Mouse (Mus musculus) heart, adult 11 months (tissue): ENCODE measurements around the gene Mctp2.
A peak's percentile ranks its signal among the peaks of the same experiment; 100 is the strongest.

Experiments used
- DNase-seq: peaks from one replicate; pipeline ENCODE4 v3.0.0; 2022

The Mctp2 gene

DNA sequence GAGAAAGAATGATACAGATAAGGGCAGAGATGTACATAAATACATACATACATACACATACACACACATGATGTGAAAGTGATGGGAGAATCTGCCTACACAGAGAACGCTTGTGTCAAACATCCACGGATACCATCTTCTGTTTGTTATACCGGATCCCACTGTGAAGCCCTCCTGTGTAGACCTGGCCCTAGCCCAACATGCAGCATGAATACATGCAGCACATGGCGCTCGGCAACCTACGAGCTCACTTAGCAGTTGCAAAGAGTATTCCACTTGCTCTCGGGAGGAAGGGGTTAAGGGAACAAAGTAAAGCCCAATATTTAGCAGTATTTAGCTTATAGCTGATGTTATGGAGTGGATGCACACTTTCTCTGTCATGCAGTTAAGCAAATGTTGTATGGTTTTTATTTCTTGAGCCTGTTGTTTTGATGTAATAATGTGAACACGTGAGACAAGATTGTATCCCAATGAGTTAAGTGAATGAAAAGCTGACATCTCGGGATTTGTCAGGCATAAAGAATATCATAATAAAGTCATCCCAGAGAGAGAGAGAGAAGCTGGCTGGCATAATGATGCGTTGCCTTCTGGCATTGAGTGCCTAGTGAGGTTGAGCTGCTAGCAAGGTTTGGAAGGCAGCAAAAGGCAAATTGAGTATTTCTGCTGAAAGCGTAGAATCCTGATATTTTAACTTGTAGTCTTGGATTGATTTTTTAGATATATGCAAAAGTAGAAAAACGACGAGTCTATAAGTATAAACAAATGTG, 234.8 kb downstream of the Mctp2 start:
- peak; percentile 30 for DNase-seq

DNA sequence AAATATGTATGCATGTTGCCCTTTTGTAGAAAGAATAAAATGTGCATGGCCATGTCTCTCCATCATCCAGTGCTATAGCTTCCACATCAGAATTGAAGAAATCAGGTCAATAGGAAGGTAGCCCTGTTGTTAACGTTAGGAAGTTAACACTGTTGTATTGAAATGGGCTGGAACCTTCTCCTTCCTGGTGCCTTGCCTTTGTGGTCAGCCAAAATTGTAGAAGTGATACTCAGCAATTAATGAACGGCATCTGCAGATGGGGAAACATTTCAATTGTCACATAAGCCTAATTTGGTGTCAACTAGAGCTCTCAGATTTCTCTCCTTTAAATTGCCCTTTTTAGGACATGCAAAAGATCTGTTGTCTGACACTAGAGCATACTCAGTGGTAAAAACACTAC, 238.0 kb downstream of the Mctp2 start:
- peak; percentile 29 for DNase-seq

DNA sequence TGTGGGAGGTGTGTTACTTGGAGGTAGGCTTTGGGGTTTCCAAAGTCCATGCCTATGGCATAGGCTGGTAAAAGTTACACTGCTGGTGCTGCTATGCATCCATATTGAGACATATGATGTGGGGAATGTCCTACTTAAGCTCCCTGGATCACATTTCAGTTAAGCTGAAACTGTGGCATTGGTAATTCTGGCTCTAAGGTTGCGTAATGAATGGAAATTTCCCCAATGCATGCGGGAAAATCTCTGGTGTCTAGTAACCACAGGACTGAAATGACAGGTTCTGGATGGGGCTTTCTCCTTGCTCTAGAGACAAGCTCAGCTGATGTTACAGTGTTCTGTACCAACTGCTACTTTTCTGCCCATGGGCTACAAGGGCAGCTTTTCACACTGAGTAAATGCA, 240.1 kb downstream of the Mctp2 start:
- peak; percentile 25 for DNase-seq

DNA sequence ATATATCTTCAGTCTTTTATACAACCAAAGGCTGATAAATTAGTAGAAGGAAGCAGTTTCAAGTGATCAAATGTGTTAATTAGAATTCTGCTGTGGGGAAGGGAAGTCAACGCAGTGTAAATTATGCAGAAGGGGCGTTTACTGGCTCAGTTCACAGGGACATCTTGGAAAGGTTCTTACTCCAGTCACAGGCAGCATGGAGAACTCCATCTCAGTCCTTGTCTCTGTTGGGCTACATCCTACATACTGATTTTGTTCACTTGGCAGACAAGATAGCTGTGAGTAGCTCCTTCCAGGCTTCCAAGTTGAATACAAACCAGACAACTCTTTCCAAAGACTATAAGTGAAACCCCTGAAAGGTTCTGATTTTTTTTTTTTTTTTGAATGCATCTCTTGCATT, 254.6 kb downstream of the Mctp2 start:
- no peak for DNase-seq

DNA sequence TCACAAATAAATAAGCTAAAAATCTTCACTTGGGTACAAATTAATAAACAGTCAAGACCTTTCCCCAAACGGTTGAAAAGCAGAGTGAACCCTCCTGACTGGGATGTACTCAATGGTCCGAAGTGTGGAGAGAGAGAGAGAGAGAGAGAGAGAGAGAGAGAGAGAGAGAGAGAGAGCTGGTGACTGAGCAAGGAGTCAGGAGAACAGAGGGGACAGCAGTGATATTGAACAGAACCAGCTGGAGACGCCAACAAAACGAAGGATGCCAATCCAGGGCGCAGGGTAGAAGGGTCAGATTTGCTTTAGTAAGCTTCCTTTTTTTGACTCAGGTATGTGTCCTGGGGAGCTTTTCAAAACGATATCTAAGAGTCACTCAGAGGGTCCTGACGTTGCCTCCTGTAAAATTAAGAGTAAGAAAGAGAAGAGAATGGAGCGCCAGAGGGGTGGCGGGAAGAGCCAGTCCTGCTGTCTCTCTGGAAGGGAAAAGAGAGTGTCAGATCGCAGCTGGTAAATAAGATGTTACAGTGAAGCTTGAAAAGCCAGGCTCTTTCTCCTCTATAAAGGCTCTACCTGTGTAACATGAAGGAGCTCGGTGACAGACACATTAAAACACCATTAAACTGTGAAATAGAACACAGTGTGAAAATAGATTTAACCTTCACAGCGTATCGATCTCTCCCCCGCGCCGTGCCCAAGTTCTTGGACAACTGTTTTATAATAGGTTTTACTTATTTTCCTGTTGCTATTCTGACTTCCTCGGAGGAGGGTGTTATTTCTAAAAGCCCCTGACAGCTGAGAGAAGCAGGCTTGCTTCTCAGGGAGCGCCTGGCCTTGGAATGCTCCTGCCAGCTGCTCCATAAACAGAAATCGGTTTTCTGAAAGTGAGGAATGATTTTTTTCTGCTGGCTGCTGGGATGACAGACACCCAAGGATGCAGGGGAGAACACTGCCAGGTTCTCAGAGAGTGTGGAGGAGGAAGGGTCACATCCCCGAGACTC, 258.5 kb downstream of the Mctp2 start:
- DNase-seq = peak; percentile 30
